Mouse (Mus musculus) ES-E14 (cell line): Measurements from ENCODE around the gene Cdk5. TPM values are rescaled to one million over a fixed set of nuclear protein-coding genes. Genes with fewer than 3 reads are reported as not detected.

Experiments
- DNase-seq: peaks from one replicate; pipeline ENCODE4 v3.0.0-alpha.2; 2013; ENCODE audit warnings: low read depth, low spot score
- H3K27ac ChIP-seq: 2 replicates; pipeline ENCODE4 v1.5.1; 2012; ENCODE audit warnings: low read depth, mild to moderate bottlenecking, low read length, moderate library complexity, mixed read lengths; ENCODE audit not compliant: poor library complexity, insufficient read depth, severe bottlenecking
- H3K36me3 ChIP-seq: 2 replicates; pipeline ENCODE4 v1.6.1; 2012; ENCODE audit warnings: mild to moderate bottlenecking, low read length, moderate library complexity, mixed read lengths; ENCODE audit not compliant: control insufficient read depth, poor library complexity, insufficient read depth, severe bottlenecking
- H3K4me1 ChIP-seq, 2 experiments: fragments of 150-350 bp in 1 of 2; sonication (generic) in 1 of 2; 2 replicates each; pipeline ENCODE4 v1.6.1; 2012; ENCODE audit warnings: low read length in 2 of 2, mild to moderate bottlenecking in 1 of 2, mixed read lengths in 1 of 2; ENCODE audit not compliant: control insufficient read depth in 2 of 2, insufficient read depth in 2 of 2, poor library complexity in 1 of 2
- H3K4me3 ChIP-seq, 2 experiments: fragments of 150-350 bp in 1 of 2; sonication (generic) in 1 of 2; 2 replicates each; pipeline ENCODE4 v1.5.1; 2012; ENCODE audit warnings: low read length in 2 of 2, low read depth in 1 of 2, mild to moderate bottlenecking in 1 of 2, mixed read lengths in 1 of 2; ENCODE audit not compliant: insufficient read depth in 1 of 2, poor library complexity in 1 of 2, severe bottlenecking in 1 of 2
- H3K9ac ChIP-seq: 2 replicates; pipeline ENCODE4 v1.6.1; 2012; ENCODE audit warnings: low read depth, mild to moderate bottlenecking, low read length, mixed read lengths; ENCODE audit not compliant: poor library complexity, insufficient read depth, severe bottlenecking
- H3K9me3 ChIP-seq: fragments of 150-350 bp; sonication (generic); 2 replicates; pipeline ENCODE4 v1.6.1; 2012; ENCODE audit warnings: low read depth, mild to moderate bottlenecking, low read length; ENCODE audit not compliant: control insufficient read depth, insufficient read depth
- CHD2 ChIP-seq: IDR thresholded peaks from 2 replicates; pipeline ENCODE4 v1.6.1; 2014; ENCODE audit warnings: mild to moderate bottlenecking, low read depth, low read length, inconsistent platforms
- HCFC1 ChIP-seq: IDR thresholded peaks from 2 replicates; pipeline ENCODE4 v1.6.1; 2012; ENCODE audit warnings: low read length, inconsistent platforms, borderline replicate concordance; ENCODE audit not compliant: insufficient read depth
- MAFK ChIP-seq: IDR thresholded peaks from 2 replicates; pipeline ENCODE4 v1.6.1; 2014; ENCODE audit warnings: mild to moderate bottlenecking, low read depth, low read length, inconsistent platforms; ENCODE audit not compliant: insufficient read depth
- ZC3H11A ChIP-seq: IDR thresholded peaks from 2 replicates; pipeline ENCODE4 v1.6.1; 2012; ENCODE audit warnings: low read depth, mild to moderate bottlenecking, inconsistent platforms, low read length, borderline replicate concordance
- ZNF384 ChIP-seq: IDR thresholded peaks from 2 replicates; pipeline ENCODE4 v1.6.1; 2012; ENCODE audit warnings: low read depth, low read length, inconsistent platforms
- in situ Hi-C, 2 experiments: fragments of 600-800 bp; cut with MboI; formaldehyde crosslinking; loops; one replicate each; pipeline ENCODE4 v1.15.1; 2025; ENCODE audit warnings: low sequenced_read_pairs in 2 of 2, inconsistent platforms in 1 of 2; ENCODE audit not compliant: unreplicated experiment in 2 of 2
- total RNA-seq: library from RNA; depleted of rRNA; stranded (reverse); fragments of 300-350 nt; gene quantifications from 2 replicates; pipeline ENCODE4 v1.2.3, GENCODE M21; 2012

Cdk5 gene
- total RNA-seq, 1 experiment, result 17.8 TPM

GRCm38 (mm10) chr5:24416222-24416736 is 7.1 kb downstream of the Cdk5 start:
- peaks cover 6% of the 10 kb centered on the region; the same call in 1 of the 2 replicates for H3K36me3 ChIP-seq
- H3K9me3 ChIP-seq, result no peaks in the 10 kb centered on the region
- H3K27ac ChIP-seq, result no peak overlapping the region
- H3K4me3 ChIP-seq, result peak overlapping the region in 1 of 2 experiments; percentile 60; a peak in 2 of 4 replicates
- peak; percentile 79 for DNase-seq
- no peak overlapping the region for H3K9ac ChIP-seq
- TF ChIP-seq CHD2 (no peak), HCFC1 (peak; percentile 42; the same call in 1 of the 2 replicates)
- no peaks in the 10 kb centered on the region; a peak in 1 of 4 replicates for H3K4me1 ChIP-seq
- in situ Hi-C loops, result loop anchor here in 1 of 2 experiments (5.0 kb wide), 1 partner anchor 36 kb away; the partner anchor contains the start of gene Agap3

GRCm38 (mm10) chr5:24413938-24414337 is 9.4 kb downstream of the Cdk5 start:
- DNase-seq, result no peak
- TF ChIP-seq MAFK (no peak), CHD2 (no peak), ZNF384 (no peak), ZC3H11A (no peak), HCFC1 (no peak)
- H3K9me3 ChIP-seq, result no peaks in the 10 kb centered on the region
- peaks cover 2% of the 10 kb centered on the region; the same call in 1 of the 2 replicates for H3K36me3 ChIP-seq
- H3K4me3 ChIP-seq, result peak overlapping the region in 1 of 2 experiments; percentile 50; a peak in 2 of 4 replicates
- in situ Hi-C loops, result no loop called here
- H3K9ac ChIP-seq, result peak overlapping the region; percentile 2; the same call in 1 of the 2 replicates
- no peaks in the 10 kb centered on the region; a peak in 1 of 4 replicates for H3K4me1 ChIP-seq
- H3K27ac ChIP-seq, result no peak overlapping the region

GRCm38 (mm10) chr5:24413042-24413693 is 10.2 kb downstream of the Cdk5 start, which contains the start of gene Asic3:
TSS of gene Asic3 (plus strand) at chr5:24413392.
- in situ Hi-C loops, result no loop called here
- Histone ChIP-seq H3K27ac (no peak within 1 kb of the TSS), H3K4me1 (no peaks in the 10 kb centered on the region; a peak in 1 of 4 replicates), H3K4me3 (peak within 1 kb of the TSS in 1 of 2 experiments; percentile 50; a peak in 2 of 4 replicates), H3K9ac (peak within 1 kb of the TSS; percentile 2), H3K36me3 (peaks cover 5% of the 10 kb centered on the region; the same call in 1 of the 2 replicates), H3K9me3 (no peaks in the 10 kb centered on the region)
- DNase-seq, result no peak
- TF ChIP-seq ZNF384, result no peak
- TF ChIP-seq HCFC1, result no peak
- TF ChIP-seq MAFK, result no peak
- TF ChIP-seq ZC3H11A, result no peak
- TF ChIP-seq CHD2, result no peak

- peaks cover 6% of the 10 kb centered on the region; the same call in 1 of the 2 replicates for H3K36me3 ChIP-seq
- H3K9ac ChIP-seq, result no peak overlapping the region
- DNase-seq, result no peak
- no peaks in the 10 kb centered on the region; a peak in 1 of 4 replicates for H3K4me1 ChIP-seq
- no peak for TF ChIP-seq MAFK
- TF ChIP-seq HCFC1, result no peak
- TF ChIP-seq ZNF384, result no peak
- TF ChIP-seq CHD2, result no peak
- no peak for TF ChIP-seq ZC3H11A
- no peak overlapping the region for H3K27ac ChIP-seq
- no peak overlapping the region for H3K4me3 ChIP-seq
- in situ Hi-C loops, result no loop called here
- H3K9me3 ChIP-seq, result no peaks in the 10 kb centered on the region
Observed at GRCm38 (mm10) chr5:24412063-24412462, 11.3 kb downstream of the Cdk5 start.
